Mouse (Mus musculus) liver, adult 2 months (tissue): Measurements from ENCODE around the gene Slc23a2. TPM values are rescaled to one million over a fixed set of nuclear protein-coding genes. Genes with fewer than 3 reads are reported as not detected.

ENCODE experiments used
- DNase-seq: peaks from one replicate; pipeline ENCODE4 v3.0.0-alpha.2; 2011; ENCODE audit warnings: low read depth, low spot score; ENCODE audit errors: extremely low read depth
- H3K27ac ChIP-seq: fragments of 200-500 bp; replicated peaks from 2 replicates; pipeline ENCODE4 v1.5.1; 2012; ENCODE audit warnings: low read depth, mild to moderate bottlenecking, control low read depth, inconsistent platforms, low read length; ENCODE audit not compliant: insufficient read depth
- H3K27me3 ChIP-seq: fragments of 200-500 bp; 2 replicates; pipeline ENCODE4 v1.6.1; 2012; ENCODE audit warnings: mild to moderate bottlenecking, moderate library complexity, low read length, inconsistent platforms; ENCODE audit not compliant: control insufficient read depth, insufficient read depth
- H3K36me3 ChIP-seq: fragments of 200-500 bp; 2 replicates; pipeline ENCODE4 v1.6.1; 2012; ENCODE audit warnings: low read length, inconsistent platforms; ENCODE audit not compliant: control insufficient read depth, insufficient read depth
- H3K4me1 ChIP-seq: fragments of 200-500 bp; 2 replicates; pipeline ENCODE4 v1.6.1; 2011; ENCODE audit warnings: low read length; ENCODE audit not compliant: control insufficient read depth, insufficient read depth
- H3K4me3 ChIP-seq: fragments of 200-500 bp; 2 replicates; pipeline ENCODE4 v1.5.1; 2011; ENCODE audit warnings: low read depth, mild to moderate bottlenecking, control low read depth, low read length, moderate library complexity; ENCODE audit not compliant: insufficient read depth
- H3K79me2 ChIP-seq: fragments of 200-500 bp; 2 replicates; pipeline ENCODE4 v1.6.1; 2012; ENCODE audit warnings: inconsistent platforms, mild to moderate bottlenecking, low read length, moderate library complexity; ENCODE audit not compliant: control insufficient read depth, insufficient read depth
- H3K9ac ChIP-seq: fragments of 200-500 bp; 2 replicates; pipeline ENCODE4 v1.6.1; 2012; ENCODE audit warnings: low read depth, mild to moderate bottlenecking, control low read depth, inconsistent platforms, low read length
- CTCF ChIP-seq: fragments of 200-500 bp; IDR thresholded peaks from 2 replicates; pipeline ENCODE4 v1.5.1; 2011; ENCODE audit warnings: low read depth, low read length, control low read depth
- POLR2A ChIP-seq: fragments of 200-500 bp; IDR thresholded peaks from 2 replicates; pipeline ENCODE4 v1.6.1; 2011; ENCODE audit warnings: low read length, control low read depth; ENCODE audit not compliant: insufficient read depth; ENCODE audit errors: extremely low read depth
- WGBS: fragments of 180-500 bp; shearing (Covaris S2); methylation state at CpG from one replicate; pipeline ENCODE4 v1.1.7; 2018; 5-methylcytosine and 5-hydroxymethylcytosine counted together
- polyA plus RNA-seq: library from polyadenylated mRNA; depleted of rRNA; stranded (reverse); fragments of >200 nt; gene quantifications from 2 replicates; pipeline ENCODE4 v1.2.3, GENCODE M21; 2012
- total RNA-seq: library from RNA; depleted of rRNA; stranded (reverse); fragments of >200 nt; gene quantifications from 2 replicates; pipeline ENCODE4 v1.2.3, GENCODE M21; 2014

The Slc23a2 gene
- total and polyA plus RNA-seq, 2 experiments: 12.7 to 14.8 TPM

- Histone ChIP-seq H3K4me1 (peaks cover 20% of the 10 kb centered on the region), H3K79me2 (peaks cover 9% of the 10 kb centered on the region; the same call in 1 of the 2 replicates), H3K36me3 (peaks cover 9% of the 10 kb centered on the region; the same call in 1 of the 2 replicates), H3K4me3 (peak overlapping the region; percentile 39), H3K27ac (peak overlapping the region; percentile 37), H3K9ac (peak overlapping the region; percentile 39), H3K27me3 (no peaks in the 10 kb centered on the region)
- DNase-seq: peak; percentile 69
- WGBS: 22% methylated on average over 10 of the region's 10 CpGs
- no peak for TF ChIP-seq CTCF
- TF ChIP-seq POLR2A: no peak
Observed at GRCm38 (mm10) chr2:132102505-132103130, 42.3 kb downstream of the Slc23a2 start.

- no peak overlapping the region for H3K4me3 ChIP-seq
- H3K27ac ChIP-seq: no peak overlapping the region
- H3K79me2 ChIP-seq: peaks cover 14% of the 10 kb centered on the region; the same call in 1 of the 2 replicates
- H3K27me3 ChIP-seq: no peaks in the 10 kb centered on the region
- DNase-seq: no peak
- peaks cover 5% of the 10 kb centered on the region for H3K4me1 ChIP-seq
- no peak overlapping the region for H3K9ac ChIP-seq
- TF ChIP-seq CTCF: no peak
- no peak for TF ChIP-seq POLR2A
- 93% methylated on average over 9 of the region's 9 CpGs for WGBS
- H3K36me3 ChIP-seq: peaks cover 11% of the 10 kb centered on the region; the same call in 1 of the 2 replicates
Observed at GRCm38 (mm10) chr2:132098942-132099672, 45.8 kb downstream of the Slc23a2 start.

- no peak for TF ChIP-seq CTCF
- no peak for TF ChIP-seq POLR2A
- peaks cover 14% of the 10 kb centered on the region; the same call in 1 of the 2 replicates for H3K79me2 ChIP-seq
- H3K27ac ChIP-seq: no peak overlapping the region
- H3K4me3 ChIP-seq: no peak overlapping the region
- no peaks in the 10 kb centered on the region for H3K27me3 ChIP-seq
- WGBS: 93% methylated on average over 4 of the region's 4 CpGs
- H3K36me3 ChIP-seq: peaks cover 12% of the 10 kb centered on the region; the same call in 1 of the 2 replicates
- H3K4me1 ChIP-seq: peaks cover 7% of the 10 kb centered on the region
- H3K9ac ChIP-seq: no peak overlapping the region
- DNase-seq: no peak
Observed at GRCm38 (mm10) chr2:132098365-132098764, 46.5 kb downstream of the Slc23a2 start.

GRCm38 (mm10) chr2:132096582-132096981, 48.3 kb downstream of the Slc23a2 start:
- TF ChIP-seq POLR2A (no peak), CTCF (no peak)
- WGBS: 63% methylated on average over 4 of the region's 4 CpGs
- peaks cover 12% of the 10 kb centered on the region; the same call in 1 of the 2 replicates for H3K36me3 ChIP-seq
- H3K79me2 ChIP-seq: peaks cover 13% of the 10 kb centered on the region; the same call in 1 of the 2 replicates
- H3K9ac ChIP-seq: no peak overlapping the region
- peaks cover 15% of the 10 kb centered on the region for H3K4me1 ChIP-seq
- no peak for DNase-seq
- H3K27me3 ChIP-seq: no peaks in the 10 kb centered on the region
- no peak overlapping the region for H3K27ac ChIP-seq
- no peak overlapping the region for H3K4me3 ChIP-seq

GRCm38 (mm10) chr2:132095821-132096220, 49.1 kb downstream of the Slc23a2 start:
- no peak for TF ChIP-seq CTCF
- no peak overlapping the region for H3K4me3 ChIP-seq
- peaks cover 10% of the 10 kb centered on the region; the same call in 1 of the 2 replicates for H3K36me3 ChIP-seq
- peaks cover 10% of the 10 kb centered on the region; the same call in 1 of the 2 replicates for H3K79me2 ChIP-seq
- peaks cover 15% of the 10 kb centered on the region for H3K4me1 ChIP-seq
- DNase-seq: no peak
- H3K27ac ChIP-seq: no peak overlapping the region
- no peaks in the 10 kb centered on the region for H3K27me3 ChIP-seq
- no peak overlapping the region for H3K9ac ChIP-seq
- 95% methylated on average over 6 of the region's 6 CpGs for WGBS
